Mouse (Mus musculus): ENCODE measurements at regions not wholly inside any gene's neighbourhood (a gene's known extent, or its start where the extent isn't known, plus 50 kb on each side); places are given as distances from the start of the nearest gene placed in this dataset.

DNA sequence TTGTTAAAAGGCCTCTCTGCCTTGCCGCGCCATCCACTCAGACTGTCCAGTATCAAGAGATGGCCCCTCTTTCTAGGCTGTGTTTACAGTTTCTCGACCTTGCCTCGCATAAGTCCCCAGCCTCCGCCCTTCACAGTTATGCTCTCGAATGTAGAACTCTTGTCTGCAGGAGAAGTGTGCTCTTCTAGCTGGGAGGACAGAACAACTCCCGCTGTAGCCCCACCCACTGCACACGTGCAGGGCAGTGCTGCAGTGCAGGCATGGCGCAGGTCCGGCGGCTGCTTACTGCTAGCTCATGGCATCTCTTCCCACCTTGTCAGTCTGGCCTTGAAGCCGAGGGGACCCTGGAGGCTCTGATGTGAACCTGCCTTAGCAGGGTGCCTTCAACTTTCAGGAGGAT lies 145.7 kb upstream of the Lrfn2 start:
- no peak for DNase-seq (ENCODE audit: low read depth, low spot score)

DNA sequence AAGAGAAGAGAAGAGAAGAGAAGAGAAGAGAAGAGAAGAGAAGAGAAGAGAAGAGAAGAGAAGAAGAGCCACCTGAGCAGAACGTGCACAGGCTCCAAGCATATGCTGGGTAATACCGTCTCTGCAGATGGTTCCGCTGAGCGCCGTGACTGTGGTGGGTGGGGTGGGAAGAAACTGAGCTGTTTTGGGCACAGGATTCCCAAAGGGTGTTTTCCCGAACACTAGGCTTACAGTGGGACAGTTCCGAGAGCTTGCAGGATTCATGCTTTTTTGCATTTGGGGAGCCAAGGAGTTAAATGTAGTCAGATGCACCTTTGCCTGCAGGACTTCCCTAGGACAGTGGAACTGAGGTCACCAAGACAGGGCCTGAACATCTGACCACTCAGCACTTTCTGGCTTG lies 142.3 kb upstream of the Lrfn2 start:
- DNase-seq (ENCODE audit: low read depth, low spot score): peak; percentile 86

DNA sequence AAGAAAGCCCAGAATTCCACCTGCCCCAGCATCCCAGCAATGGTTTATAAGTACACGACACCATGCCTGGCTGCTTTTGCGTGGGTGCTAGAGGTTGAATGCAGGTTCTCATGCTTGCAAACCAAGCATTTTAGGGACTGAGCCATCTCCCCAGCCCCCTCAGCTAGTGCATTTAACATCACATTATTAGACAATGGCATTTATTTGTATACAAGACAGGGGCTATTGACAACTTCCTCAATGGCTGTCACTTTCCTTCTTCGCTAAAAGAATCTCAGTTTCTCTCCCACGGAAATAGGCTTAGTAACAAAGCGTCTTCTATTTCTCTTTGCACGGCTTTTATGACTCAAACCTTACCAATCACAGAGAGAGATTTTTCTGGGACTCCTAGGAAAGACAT lies 141.7 kb upstream of the Lrfn2 start:
- no peak for DNase-seq (ENCODE audit: low read depth, low spot score)

DNA sequence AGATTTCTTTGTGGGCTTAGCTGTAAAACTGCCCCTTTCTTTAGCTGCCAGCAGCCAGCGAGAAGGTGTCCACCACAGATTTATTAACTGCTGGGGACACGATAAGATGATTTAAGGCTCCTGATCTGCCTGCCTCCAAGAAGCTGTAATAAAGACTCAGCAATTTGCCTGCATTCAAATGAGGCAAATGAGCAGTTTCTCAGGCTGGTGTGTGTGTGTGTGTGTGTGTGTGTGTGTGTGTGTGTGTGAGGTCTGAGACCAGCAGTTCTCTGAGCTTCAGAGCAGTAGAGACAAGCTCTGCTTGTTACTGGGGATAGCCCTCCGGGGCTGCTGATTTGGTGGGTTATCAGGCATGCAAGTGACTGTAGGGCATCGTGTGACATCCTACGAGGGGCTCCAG lies 139.2 kb upstream of the Lrfn2 start:
- DNase-seq (ENCODE audit: low read depth, low spot score): no peak

DNA sequence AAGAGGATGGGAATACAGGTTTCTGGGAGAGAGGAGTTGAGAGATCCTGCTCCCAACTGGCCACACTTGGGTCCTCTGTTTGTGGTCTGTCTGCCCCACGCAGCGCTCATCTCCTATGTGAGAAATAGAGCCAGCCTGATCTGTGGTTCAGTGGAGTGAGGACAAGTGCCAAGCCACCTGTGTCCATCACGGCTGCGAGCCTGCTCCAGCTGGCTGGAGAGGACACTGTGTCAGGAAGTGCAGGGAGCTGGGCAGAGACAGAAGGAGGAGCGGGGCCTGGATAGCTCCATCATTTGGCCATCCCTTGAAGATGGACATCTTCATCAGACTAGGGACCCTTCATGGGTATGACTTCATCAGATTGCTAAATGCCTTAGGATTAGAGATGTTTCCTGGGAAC lies 136.4 kb upstream of the Lrfn2 start:
- peak; percentile 60 for DNase-seq (ENCODE audit: low read depth, low spot score)

DNA sequence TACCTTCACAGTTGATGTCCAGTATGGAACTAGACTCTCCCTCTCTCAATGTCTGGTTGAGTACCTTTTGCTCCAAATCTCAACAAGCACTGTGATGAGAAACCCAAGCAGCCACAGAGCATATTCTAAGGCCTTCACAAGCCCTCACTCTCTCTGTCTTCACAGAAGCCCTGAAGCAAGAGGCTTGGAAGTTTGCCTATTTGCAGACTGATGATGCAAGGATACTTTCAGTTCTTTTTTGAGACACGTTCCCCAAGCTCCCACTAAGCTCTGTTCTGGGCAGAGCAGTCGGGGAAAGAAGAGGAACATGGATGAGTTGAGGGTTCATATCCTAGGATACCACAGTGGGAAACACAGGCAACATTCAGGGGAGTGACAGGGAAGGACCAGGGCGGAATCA lies 134.0 kb upstream of the Lrfn2 start:
- peak; percentile 62 for DNase-seq (ENCODE audit: low read depth, low spot score)

DNA sequence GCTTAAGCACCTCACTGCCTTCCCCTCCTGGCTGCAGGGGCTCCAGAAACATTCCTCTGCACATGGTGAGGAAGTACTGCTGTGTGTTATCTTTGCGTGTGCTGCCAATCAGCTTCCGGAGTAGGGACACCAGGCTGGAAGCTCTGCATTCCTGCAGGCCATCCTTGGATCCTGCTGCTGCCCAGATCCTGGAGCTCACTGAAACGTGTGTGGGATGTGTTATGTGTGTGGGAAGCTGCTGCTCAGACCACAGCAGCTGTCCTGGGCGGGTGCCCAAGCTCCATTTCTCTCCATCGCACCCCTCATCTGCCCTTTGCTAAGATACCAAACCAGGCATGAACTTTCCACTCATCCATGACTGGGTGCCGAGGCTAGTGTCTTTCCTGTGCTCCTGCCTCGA lies 129.5 kb upstream of the Lrfn2 start:
- DNase-seq (ENCODE audit: low read depth, low spot score): peak; percentile 74

DNA sequence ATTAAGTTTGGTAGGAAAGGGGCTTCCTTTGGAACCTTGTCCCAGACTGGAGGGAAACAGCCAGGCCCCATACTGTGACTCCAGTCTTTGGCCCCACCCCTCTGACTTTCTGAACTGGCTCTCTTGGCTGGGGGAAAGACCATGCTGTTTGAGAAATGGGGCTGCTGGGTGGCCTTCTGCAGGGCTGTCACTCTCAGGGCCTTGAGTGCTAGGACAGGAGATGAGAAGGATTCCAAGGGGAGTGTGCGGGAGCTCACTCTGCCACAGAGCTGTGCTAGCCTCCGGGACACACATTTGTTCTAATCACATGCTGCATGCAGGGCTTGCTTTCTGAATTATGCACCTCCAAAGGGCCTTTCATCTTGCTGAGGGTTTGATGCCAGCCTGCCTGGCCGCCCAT lies 124.3 kb upstream of the Lrfn2 start:
- DNase-seq (ENCODE audit: low read depth, low spot score): no peak

DNA sequence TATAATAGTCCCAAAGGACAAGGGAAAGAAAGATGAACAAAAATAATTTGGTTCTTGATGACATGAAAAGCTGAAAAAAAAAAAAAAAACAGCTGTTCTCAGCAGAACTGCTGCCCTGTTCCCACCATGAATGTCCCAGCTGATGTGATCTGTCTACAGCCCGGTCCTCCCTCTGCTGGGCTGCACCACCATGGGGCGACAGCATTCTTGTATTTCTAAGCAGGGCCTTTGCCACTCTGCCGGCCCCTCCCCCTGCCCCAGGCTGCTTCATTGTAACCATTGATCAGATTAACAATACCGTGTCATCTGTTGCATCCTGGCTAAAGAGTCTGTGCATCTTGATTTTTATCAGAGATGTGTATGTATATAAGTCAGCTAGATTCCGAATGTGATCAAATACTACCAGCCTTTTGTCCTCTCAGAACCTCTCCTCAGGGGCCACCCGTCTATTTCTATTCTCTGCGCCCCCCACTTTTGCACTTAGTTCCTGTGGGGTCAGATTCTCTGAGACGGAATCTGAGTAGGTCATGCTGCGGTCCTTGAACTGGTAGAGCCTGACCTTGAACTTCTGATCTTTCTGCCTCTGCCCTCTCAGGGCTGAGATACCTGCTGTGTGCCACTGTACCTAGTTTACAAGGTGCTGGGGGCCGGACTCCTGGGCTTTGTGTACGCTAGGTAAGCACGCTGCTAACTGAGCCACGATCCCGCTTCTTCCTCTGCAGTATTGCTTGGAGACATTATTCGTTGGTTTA lies 117.2 kb upstream of the Lrfn2 start:
- DNase-seq (ENCODE audit: low read depth, low spot score): no peak

DNA sequence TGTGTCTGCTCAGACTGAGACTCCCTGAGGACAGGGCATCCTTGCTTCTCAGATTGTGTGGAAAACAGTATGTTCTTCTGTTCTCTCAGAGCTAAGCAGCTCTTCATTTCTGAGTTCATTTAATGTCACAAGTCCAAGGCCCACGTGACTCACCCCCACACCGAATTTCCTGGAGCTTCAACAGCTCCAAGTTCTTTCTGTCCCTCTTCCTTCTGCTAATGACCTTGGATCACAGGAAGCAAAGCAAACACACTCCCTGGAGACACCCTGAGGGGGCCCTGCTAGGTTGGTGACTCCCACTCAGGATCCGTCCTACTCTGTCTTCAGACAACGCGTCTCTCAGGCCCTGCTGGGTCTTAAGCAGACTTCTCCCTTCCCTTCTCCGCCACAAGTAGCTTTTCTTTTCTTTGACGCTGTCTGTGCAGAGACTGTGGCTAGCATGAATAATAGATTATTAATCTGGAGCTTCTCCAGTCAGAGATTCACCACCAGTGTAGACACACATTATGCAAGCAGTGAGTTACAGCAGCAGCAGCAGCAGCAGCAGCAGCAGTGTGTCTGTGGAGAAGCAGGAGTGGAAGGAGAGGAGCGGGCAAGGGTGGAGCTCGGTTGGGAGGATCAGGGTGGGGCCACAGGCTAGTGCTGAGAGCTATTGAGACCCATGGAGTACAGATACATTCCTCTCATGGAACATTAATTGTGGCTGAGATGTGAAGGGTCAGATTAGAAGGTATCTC lies 115.4 kb upstream of the Lrfn2 start:
- DNase-seq (ENCODE audit: low read depth, low spot score): peak; percentile 58

DNA sequence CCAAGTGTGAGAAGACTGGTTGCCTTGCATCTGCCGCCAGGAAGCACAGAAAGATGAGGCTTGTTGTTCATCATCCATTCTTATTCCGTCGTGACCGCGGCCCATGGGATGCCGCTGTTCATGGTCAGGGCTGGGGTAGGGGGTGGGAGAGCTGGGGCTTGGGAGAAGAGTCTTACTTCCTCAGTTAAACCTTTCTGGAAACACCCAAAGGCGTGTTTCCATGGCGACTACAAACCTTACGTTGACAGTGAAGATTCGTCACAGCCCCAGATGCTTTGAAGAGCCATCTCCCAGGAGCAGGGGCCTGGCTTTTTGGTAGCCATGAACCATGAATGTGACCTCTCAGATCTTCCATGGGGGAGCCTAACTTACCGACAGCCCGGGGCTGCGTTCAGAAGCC lies 114.6 kb upstream of the Lrfn2 start:
- peak; percentile 34 for DNase-seq (ENCODE audit: low read depth, low spot score)

DNA sequence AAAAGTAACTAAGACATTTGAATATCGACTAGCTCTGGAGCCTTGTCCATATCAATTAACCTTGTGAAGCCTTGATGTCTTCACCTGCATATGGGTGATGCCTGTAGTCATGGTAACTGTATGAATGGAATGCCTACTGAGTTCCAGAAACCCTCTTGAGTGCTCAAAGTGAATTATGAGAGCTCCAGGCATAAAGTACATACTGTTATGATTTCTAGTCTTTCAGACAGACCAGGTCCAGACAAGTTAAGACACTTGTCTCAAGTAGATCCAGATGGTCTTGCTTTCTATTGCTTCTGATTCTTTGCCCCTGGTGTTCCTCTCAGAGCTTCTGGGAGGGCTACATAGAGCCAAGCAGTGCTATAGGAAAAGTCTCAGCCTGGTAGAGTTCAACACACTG lies 112.5 kb upstream of the Lrfn2 start:
- DNase-seq (ENCODE audit: low read depth, low spot score): no peak

DNA sequence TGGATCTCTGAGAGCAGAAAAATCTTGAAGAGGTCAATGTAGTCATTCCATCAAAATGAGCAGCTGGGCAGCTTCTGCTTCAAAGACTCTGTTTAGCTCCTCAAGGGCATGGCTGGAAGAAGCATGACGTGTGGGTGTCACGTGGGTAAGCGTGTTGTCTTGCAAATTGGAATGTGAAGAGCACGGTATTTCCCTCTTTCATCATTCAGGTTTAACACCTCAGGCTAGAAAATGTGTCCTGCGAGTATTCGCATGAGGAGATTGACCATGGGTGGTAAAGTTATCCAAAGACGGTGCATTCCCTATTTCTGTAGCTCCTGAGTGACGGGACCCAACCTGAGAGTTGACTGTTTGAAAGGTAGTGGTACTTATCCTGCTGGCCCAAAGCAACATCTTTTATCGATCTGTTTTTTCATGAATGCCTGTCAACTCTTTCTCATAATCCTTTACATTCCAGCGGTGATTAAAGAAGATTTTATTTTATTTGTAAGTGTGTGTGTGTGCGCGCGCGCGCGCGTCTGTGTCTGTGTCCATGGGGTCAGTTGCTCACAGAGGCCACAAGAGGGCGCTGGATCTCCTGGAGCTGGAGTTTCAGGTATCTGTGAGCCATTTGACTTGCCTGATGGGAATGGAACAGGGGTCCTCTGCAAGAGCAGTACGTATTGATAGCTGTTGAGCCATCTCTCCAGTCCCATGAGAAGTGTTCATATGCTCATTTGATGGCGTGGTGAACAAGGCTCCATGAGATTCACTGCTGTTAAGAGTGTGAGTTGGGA lies 109.9 kb upstream of the Lrfn2 start:
- DNase-seq (ENCODE audit: low read depth, low spot score): no peak

DNA sequence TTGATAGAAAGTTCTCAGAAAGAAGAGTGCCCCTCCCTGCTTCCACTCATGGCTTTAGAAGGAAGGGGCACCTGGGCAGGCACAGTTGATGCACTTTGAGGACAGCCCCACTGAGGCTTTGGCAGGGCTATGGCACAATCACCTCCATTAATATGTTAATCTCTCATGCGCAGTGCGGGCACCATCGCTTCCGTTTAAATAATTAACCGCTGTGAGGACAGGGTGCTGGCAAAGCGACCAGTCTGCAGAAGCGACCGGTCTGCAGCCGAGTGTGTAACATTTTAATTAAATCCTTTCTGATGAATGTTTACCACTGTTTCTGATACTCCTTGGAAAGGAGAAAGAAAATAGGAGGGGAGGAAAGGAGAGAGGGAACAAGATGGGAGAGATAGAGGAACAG lies 108.3 kb upstream of the Lrfn2 start:
- DNase-seq (ENCODE audit: low read depth, low spot score): no peak

DNA sequence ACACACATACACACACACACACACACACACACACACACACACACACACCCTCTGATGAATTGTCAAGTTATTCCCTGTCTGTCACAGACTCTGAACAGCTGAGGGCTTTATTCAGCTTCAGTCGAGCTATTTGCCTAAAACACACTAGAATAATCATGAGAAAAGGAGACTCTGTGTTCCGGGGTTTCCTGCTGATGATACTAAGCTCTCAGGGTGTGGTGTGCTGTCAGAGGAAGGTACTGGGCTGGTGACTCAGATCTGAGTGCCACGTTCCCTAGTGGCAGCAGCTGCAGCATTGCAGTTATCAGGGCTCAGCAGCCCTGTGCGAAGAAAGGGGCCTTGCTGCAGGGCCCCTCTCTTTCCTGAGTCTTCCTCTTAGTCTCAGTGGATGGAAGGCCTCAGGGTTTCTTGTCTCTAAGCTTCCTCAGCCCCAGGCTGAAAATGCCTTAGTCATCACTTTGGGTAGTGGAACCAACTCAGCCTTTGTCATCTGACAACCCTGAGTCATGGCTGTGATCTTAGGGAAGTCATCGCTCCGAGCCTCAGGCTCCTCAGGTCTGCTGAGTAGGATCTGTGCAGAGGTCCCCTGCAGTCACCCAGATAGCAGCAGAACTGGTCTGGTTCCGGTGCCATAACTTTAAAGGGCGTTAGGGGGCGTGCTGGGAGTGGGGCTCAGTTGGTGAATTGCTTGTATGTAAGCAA lies 106.8 kb upstream of the Lrfn2 start:
- peak; percentile 77 for DNase-seq (ENCODE audit: low read depth, low spot score)

DNA sequence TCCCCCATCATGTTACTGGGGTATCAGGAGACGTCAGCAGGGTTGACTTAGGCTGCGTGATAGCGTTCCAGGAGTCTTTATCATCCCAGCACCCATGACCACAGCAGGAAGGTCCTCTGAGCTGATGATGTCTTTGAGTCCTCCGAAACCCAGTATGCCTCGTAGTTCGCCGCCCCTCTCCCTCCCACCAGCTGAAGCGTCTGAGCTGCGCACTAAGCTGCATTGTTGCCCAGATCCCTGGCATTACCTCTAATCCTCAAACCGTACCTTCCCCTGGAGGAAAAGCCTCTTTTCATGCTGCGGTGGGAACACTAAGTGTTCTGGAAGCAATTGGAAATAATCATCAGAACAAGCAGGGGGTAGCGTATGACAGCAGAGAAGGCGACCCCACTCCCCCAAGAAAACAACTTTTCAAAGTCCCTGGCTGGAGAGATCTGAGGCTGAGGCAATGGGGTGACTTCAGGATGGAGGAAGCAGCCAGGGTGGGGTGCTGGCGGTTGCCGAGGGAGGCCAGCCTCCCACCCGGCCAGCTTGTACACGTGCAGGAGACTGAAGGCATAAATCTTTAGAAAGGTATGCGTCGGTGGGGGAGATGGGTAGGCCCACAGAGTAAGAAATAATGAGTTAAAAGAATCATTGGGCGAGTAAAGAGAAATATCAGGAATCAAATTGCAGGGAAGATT lies 93.7 kb upstream of the Lrfn2 start:
- no peak for DNase-seq (ENCODE audit: low read depth, low spot score)

DNA sequence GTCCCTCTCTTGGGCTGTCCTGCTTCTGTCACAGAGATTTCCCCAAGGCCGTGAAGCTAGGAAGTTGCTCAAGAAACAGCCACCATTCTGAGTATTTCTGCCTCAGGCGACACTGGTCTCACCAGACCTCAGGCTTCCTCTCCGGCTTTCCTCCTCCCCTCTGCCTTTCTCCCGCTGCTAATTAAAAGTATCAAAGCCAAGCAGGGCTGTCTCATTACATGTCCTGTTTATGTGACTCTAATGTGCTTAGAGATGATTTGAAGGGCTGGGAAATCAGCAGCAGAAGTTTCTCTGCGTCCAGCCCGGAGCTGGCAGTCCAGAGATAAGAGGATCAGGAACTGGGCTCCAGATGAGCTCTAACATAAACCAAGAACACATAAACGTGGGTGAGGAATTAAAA lies 84.3 kb upstream of the Lrfn2 start:
- no peak for DNase-seq (ENCODE audit: low read depth, low spot score)

DNA sequence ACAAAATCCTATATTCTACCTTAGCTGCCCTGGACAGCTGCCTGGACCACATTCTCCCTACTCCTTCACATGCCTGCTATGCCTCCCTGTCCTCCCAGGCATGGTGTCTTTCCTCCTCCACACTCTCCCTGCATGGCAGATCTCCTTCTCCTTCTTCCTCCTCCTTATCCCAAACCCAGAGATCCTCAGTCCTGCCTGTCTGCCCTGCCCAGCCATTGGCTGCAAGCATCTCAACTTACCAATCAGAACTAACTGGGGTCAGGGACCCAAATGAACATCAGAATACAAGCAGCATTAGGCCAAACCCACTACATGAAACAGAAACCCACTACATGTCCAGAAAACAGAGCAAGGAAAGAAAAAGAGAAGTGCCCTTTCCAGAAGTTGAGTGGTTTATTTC lies 81.3 kb upstream of the Lrfn2 start:
- DNase-seq (ENCODE audit: low read depth, low spot score): no peak

DNA sequence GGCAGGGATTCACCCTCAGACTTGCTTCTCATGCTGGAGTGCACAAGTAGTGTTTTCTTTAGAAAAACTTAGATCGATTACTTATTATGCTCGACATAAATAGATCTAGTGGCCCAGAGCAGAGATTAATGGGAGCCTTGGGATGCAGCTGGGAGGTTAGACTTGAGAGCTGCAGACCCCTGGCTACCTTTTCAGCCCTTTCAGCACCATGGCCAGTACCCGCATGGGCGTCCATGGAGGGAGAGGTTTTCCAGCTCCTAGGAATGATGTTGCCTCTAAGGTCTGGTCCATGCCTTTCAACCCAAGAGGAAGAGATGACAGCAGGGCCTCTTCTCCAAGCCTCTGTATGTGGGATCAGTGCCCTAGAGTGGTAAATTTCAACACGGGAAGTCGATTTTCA lies 73.3 kb upstream of the Lrfn2 start:
- DNase-seq (ENCODE audit: low read depth, low spot score): no peak

DNA sequence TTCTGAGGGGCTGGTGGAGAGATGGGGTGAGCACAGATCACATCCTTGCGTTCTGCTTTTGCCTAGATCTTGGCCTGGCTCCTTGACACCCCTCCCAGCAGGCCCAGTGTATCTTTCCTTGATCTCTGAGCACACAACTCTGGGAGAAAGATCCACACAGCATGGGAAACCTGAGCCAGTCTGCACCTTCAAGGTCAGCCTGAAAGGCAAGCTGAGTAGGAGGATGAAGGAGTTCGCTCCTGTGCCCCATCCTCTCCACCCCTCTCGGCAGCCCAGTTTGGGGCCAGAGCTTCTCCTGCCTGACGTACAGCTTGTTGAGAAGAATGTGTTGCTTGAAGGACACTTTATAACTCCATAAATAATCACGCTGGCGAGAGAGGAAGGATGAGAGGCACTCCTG lies 61.7 kb upstream of the Lrfn2 start:
- no peak for DNase-seq (ENCODE audit: low read depth, low spot score)

DNA sequence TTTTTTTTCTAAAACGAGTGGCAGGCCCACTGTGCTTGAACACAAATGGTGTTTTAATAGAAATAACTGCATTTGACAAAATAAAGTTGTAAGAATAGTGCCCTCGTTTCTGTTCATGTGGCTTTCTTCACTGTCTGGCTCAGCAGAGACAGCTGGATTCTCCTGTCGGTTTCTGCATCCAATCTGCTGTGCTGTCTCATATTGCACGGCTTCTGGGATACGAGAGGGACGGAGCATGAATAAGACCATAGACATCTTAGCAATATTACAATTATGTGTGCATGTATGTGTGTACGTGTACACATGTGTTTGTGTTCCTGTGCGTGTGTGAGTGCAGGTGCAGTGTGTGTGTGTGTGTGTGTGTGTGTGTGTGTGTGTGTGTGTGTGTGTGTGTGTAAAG lies 54.7 kb upstream of the Lrfn2 start:
- DNase-seq (ENCODE audit: low read depth, low spot score): peak; percentile 24

DNA sequence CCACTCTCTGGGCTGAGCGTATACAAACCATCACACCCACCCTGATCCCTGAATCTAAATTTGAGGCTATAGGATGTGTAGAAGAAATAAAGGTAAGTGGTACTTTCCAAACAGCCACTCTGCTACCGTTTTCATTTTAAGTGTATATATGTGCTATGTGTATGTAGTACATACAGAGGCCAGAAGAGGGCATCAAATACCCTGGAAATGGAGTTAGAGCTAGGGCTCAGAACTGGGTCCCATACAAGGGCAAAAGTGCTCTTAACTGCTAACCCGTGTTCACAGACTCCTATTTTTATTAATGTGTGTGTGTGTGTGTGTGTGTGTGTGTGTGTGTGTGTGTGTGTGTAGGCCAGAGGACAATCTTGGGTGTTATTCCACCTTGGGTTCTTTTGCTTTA lies 51.6 kb upstream of the Lrfn2 start:
- no peak for DNase-seq (ENCODE audit: low read depth, low spot score)
